Mouse (Mus musculus) megakaryocyte, adult 5-6 weeks (primary cell): ENCODE measurements around the gene Cfap74. TPM values are rescaled to one million over a fixed set of nuclear protein-coding genes. Genes with fewer than 3 reads are reported as not detected.
"Not testable (repeated sequence)": the region's sequence is repeated elsewhere in the genome, so short reads cannot be mapped to it uniquely, and the experiment has no call there.

Experiments
- ATAC-seq: 2 replicates; pipeline ENCODE4 v1.8.0; 2016; ENCODE audit warnings: mild to moderate bottlenecking, inconsistent platforms; ENCODE audit not compliant: poor library complexity, severe bottlenecking
- total RNA-seq, 2 experiments: library from RNA; stranded (forward) in 1 of 2; stranded (reverse) in 1 of 2; fragments of 153-499, 151-499 nt in 1 of 2; fragments of 221-1000, 200-1000 nt in 1 of 2; gene quantifications; 2 replicates each; pipeline versions ENCODE4 v1.2.3 to v1.2.4; 2015 to 2017

The Cfap74 gene
- total RNA-seq, 2 experiments from 2014 or later = 0.07 to 0.25 TPM

- no peak for ATAC-seq
These were observed 6.5 kb upstream of the Cfap74 start for GRCm38 (mm10) chr4:155402489-155402888.

- ATAC-seq = no peak
These were observed 314 bp upstream of the Cfap74 start for GRCm38 (mm10) chr4:155408695-155409057.

GRCm38 (mm10) chr4:155412124-155412523 is 3.1 kb downstream of the Cfap74 start:
- no peak for ATAC-seq

- ATAC-seq = no peak
These were observed 4.8 kb downstream of the Cfap74 start for GRCm38 (mm10) chr4:155413641-155414335.

GRCm38 (mm10) chr4:155414656-155415235 is 5.8 kb downstream of the Cfap74 start:
- ATAC-seq = no peak

- ATAC-seq = no peak
These were observed 11.1 kb downstream of the Cfap74 start for GRCm38 (mm10) chr4:155420137-155420536.

- not testable (repeated sequence) for ATAC-seq
These were observed 12.7 kb downstream of the Cfap74 start for GRCm38 (mm10) chr4:155421412-155422370.

- no peak for ATAC-seq
These were observed 15.0 kb downstream of the Cfap74 start for GRCm38 (mm10) chr4:155423988-155424387.

GRCm38 (mm10) chr4:155426272-155426671 is 17.3 kb downstream of the Cfap74 start:
- no peak for ATAC-seq

GRCm38 (mm10) chr4:155428442-155428841 is 19.5 kb downstream of the Cfap74 start:
- ATAC-seq = no peak

- no peak for ATAC-seq
These were observed 20.2 kb downstream of the Cfap74 start for GRCm38 (mm10) chr4:155429202-155429601.

- ATAC-seq = no peak
These were observed 23.4 kb downstream of the Cfap74 start for GRCm38 (mm10) chr4:155432358-155432757.

- no peak for ATAC-seq
These were observed 25.0 kb downstream of the Cfap74 start for GRCm38 (mm10) chr4:155433993-155434392.

GRCm38 (mm10) chr4:155442808-155443207 is 33.8 kb downstream of the Cfap74 start:
- no peak for ATAC-seq

GRCm38 (mm10) chr4:155451597-155451996 is 42.6 kb downstream of the Cfap74 start:
- no peak for ATAC-seq

- no peak for ATAC-seq
These were observed 49.6 kb downstream of the Cfap74 start for GRCm38 (mm10) chr4:155458575-155458974.

GRCm38 (mm10) chr4:155463050-155463449 is 54.1 kb downstream of the Cfap74 start:
- no peak for ATAC-seq

- no peak for ATAC-seq
These were observed 54.6 kb downstream of the Cfap74 start for GRCm38 (mm10) chr4:155463611-155464010.

GRCm38 (mm10) chr4:155464061-155464460 is 55.1 kb downstream of the Cfap74 start:
- ATAC-seq = no peak

GRCm38 (mm10) chr4:155465607-155466006 is 56.6 kb downstream of the Cfap74 start:
- ATAC-seq = no peak

- no peak for ATAC-seq
These were observed 57.1 kb downstream of the Cfap74 start for GRCm38 (mm10) chr4:155466080-155466479.
